Mouse (Mus musculus) liver, embryonic 13.5 days (tissue): ENCODE data around the gene Slc38a6. TPM values are rescaled to one million over a fixed set of nuclear protein-coding genes. Genes with fewer than 3 reads are reported as not detected.

ENCODE experiments used
- ATAC-seq: fragments of 200-750 bp; cut with Nextera tagmentation; 2 replicates; pipeline ENCODE4 v1.8.0; 2017; ENCODE audit warnings: low read depth, mild to moderate bottlenecking, moderate number of reproducible peaks, moderate library complexity
- DNase-seq: peaks from one replicate; pipeline ENCODE4 v3.0.0; 2022
- H3K27ac ChIP-seq: fragments of 300-500 bp; sonication (generic); 2 replicates; pipeline ENCODE4 v1.5.1; 2015; ENCODE audit warnings: moderate library complexity, mild to moderate bottlenecking, inconsistent platforms
- H3K27me3 ChIP-seq: fragments of 300-500 bp; sonication (generic); 2 replicates; pipeline ENCODE4 v1.6.1; 2015; ENCODE audit warnings: mild to moderate bottlenecking, inconsistent platforms
- H3K36me3 ChIP-seq: fragments of 300-500 bp; sonication (generic); 2 replicates; pipeline ENCODE4 v1.6.1; 2015; ENCODE audit warnings: mild to moderate bottlenecking, inconsistent platforms
- H3K4me1 ChIP-seq: fragments of 300-500 bp; sonication (generic); replicated peaks from 2 replicates; pipeline ENCODE4 v1.6.1; 2015; ENCODE audit warnings: inconsistent platforms
- H3K4me2 ChIP-seq: fragments of 300-500 bp; sonication (generic); 2 replicates; pipeline ENCODE4 v1.6.1; 2015; ENCODE audit warnings: inconsistent platforms, mild to moderate bottlenecking, moderate library complexity
- H3K4me3 ChIP-seq: fragments of 300-500 bp; sonication (generic); replicated peaks from 2 replicates; pipeline ENCODE4 v1.5.1; 2015; ENCODE audit warnings: mild to moderate bottlenecking, inconsistent platforms
- H3K9ac ChIP-seq: fragments of 300-500 bp; sonication (generic); 2 replicates; pipeline ENCODE4 v1.6.1; 2015; ENCODE audit warnings: mild to moderate bottlenecking, inconsistent platforms
- H3K9me3 ChIP-seq: fragments of 300-500 bp; sonication (generic); replicated peaks from 2 replicates; pipeline ENCODE4 v1.6.1; 2016; ENCODE audit warnings: inconsistent platforms
- WGBS: fragments of 180-500 bp; shearing (Covaris S2); methylation state at CpG from one replicate; pipeline ENCODE4 v1.1.7; 2015; ENCODE audit not compliant: insufficient replicate concordance; 5-methylcytosine and 5-hydroxymethylcytosine counted together
- polyA plus RNA-seq: library from polyadenylated mRNA; unstranded; fragments of >200 nt; fragmentation: Nextera tagmentation; extraction: Ambion mirVana; gene quantifications from 2 replicates; pipeline ENCODE4 v1.2.1, GENCODE M21; 2015

Slc38a6 gene
- polyA plus RNA-seq, 1 experiment from 2014 or later, result 2.6 TPM

- Histone ChIP-seq H3K9me3 (no peaks in the 10 kb centered on the region), H3K36me3 (peaks cover 40% of the 10 kb centered on the region), H3K27me3 (no peaks in the 10 kb centered on the region), H3K27ac (no peak overlapping the region), H3K4me1 (no peaks in the 10 kb centered on the region), H3K9ac (no peak overlapping the region), H3K4me2 (no peak overlapping the region), H3K4me3 (no peak overlapping the region)
- no peak for DNase-seq
- no peak for ATAC-seq
- WGBS, result 81% methylated on average over 3 of the region's 3 CpGs
These were observed 11.7 kb upstream of the Slc38a6 start for GRCm38 (mm10) chr12:73274921-73275320.

- Histone ChIP-seq H3K4me3 (peak overlapping the region; percentile 82), H3K27ac (no peak overlapping the region)
- 44% methylated on average over 8 of the region's 8 CpGs for WGBS
These were observed 1.0 kb downstream of the Slc38a6 start for GRCm38 (mm10) chr12:73287609-73288008.

GRCm38 (mm10) chr12:73288626-73289025 lies 2.0 kb downstream of the Slc38a6 start:
- peaks cover 8% of the 10 kb centered on the region for H3K36me3 ChIP-seq

More at GRCm38 (mm10) chr12:73287609-73288008, 1.0 kb downstream of the Slc38a6 start:
- Histone ChIP-seq H3K9ac (no peak overlapping the region), H3K4me1 (peaks cover 39% of the 10 kb centered on the region), H3K27me3 (no peaks in the 10 kb centered on the region), H3K36me3 (peaks cover 10% of the 10 kb centered on the region), H3K4me2 (peak overlapping the region; percentile 83), H3K9me3 (no peaks in the 10 kb centered on the region)
- DNase-seq, result no peak
- no peak for ATAC-seq

GRCm38 (mm10) chr12:73294884-73295283 lies 8.3 kb downstream of the Slc38a6 start:
- ATAC-seq, result no peak
- Histone ChIP-seq H3K4me2 (no peak overlapping the region), H3K9ac (no peak overlapping the region), H3K27ac (no peak overlapping the region), H3K4me1 (no peaks in the 10 kb centered on the region; the same call in 1 of the 2 replicates), H3K27me3 (no peaks in the 10 kb centered on the region), H3K36me3 (no peaks in the 10 kb centered on the region), H3K4me3 (no peak overlapping the region), H3K9me3 (no peaks in the 10 kb centered on the region)
- DNase-seq, result no peak

More at GRCm38 (mm10) chr12:73288626-73289025, 2.0 kb downstream of the Slc38a6 start:
- 74% methylated on average over 3 of the region's 3 CpGs for WGBS
- Histone ChIP-seq H3K9ac (no peak overlapping the region), H3K4me3 (no peak overlapping the region), H3K27me3 (no peaks in the 10 kb centered on the region), H3K27ac (no peak overlapping the region), H3K9me3 (no peaks in the 10 kb centered on the region), H3K4me2 (no peak overlapping the region), H3K4me1 (peaks cover 38% of the 10 kb centered on the region)
- ATAC-seq (no peak), DNase-seq (no peak)

- Histone ChIP-seq H3K9ac (no peak overlapping the region), H3K9me3 (no peaks in the 10 kb centered on the region), H3K27me3 (no peaks in the 10 kb centered on the region), H3K4me1 (no peaks in the 10 kb centered on the region; the same call in 1 of the 2 replicates), H3K36me3 (no peaks in the 10 kb centered on the region), H3K4me2 (no peak overlapping the region), H3K27ac (no peak overlapping the region), H3K4me3 (no peak overlapping the region)
- ATAC-seq, result no peak
- WGBS, result 71% methylated on average over 11 of the region's 11 CpGs
- no peak for DNase-seq
These were observed 9.0 kb downstream of the Slc38a6 start for GRCm38 (mm10) chr12:73295505-73296140.

GRCm38 (mm10) chr12:73298621-73299020 lies 12.0 kb downstream of the Slc38a6 start:
- no peaks in the 10 kb centered on the region for H3K36me3 ChIP-seq
- no peaks in the 10 kb centered on the region for H3K9me3 ChIP-seq
- WGBS, result 81% methylated on average over 5 of the region's 5 CpGs
- H3K4me3 ChIP-seq, result no peak overlapping the region
- no peak overlapping the region for H3K27ac ChIP-seq
- H3K4me2 ChIP-seq, result no peak overlapping the region
- DNase-seq (no peak), ATAC-seq (no peak)
- no peaks in the 10 kb centered on the region; the same call in 1 of the 2 replicates for H3K4me1 ChIP-seq
- H3K9ac ChIP-seq, result no peak overlapping the region
- no peaks in the 10 kb centered on the region for H3K27me3 ChIP-seq

- no peak for ATAC-seq
- DNase-seq, result no peak
- H3K9me3 ChIP-seq, result no peaks in the 10 kb centered on the region
- no peak overlapping the region for H3K4me2 ChIP-seq
- H3K4me3 ChIP-seq, result no peak overlapping the region
- H3K27me3 ChIP-seq, result no peaks in the 10 kb centered on the region
- WGBS, result 62% methylated on average over 2 of the region's 2 CpGs
- no peaks in the 10 kb centered on the region for H3K36me3 ChIP-seq
- no peaks in the 10 kb centered on the region for H3K4me1 ChIP-seq
- no peak overlapping the region for H3K27ac ChIP-seq
- no peak overlapping the region for H3K9ac ChIP-seq
These were observed 14.0 kb downstream of the Slc38a6 start for GRCm38 (mm10) chr12:73300531-73300930.

- no peak overlapping the region for H3K4me2 ChIP-seq
- no peak for ATAC-seq
- H3K9me3 ChIP-seq, result no peaks in the 10 kb centered on the region
- no peak overlapping the region for H3K9ac ChIP-seq
- no peak overlapping the region for H3K27ac ChIP-seq
- no peaks in the 10 kb centered on the region for H3K27me3 ChIP-seq
- DNase-seq, result no peak
- WGBS, result 63% methylated on average over 4 of the region's 4 CpGs
- H3K36me3 ChIP-seq, result no peaks in the 10 kb centered on the region
- no peaks in the 10 kb centered on the region for H3K4me1 ChIP-seq
- no peak overlapping the region for H3K4me3 ChIP-seq
These were observed 18.1 kb downstream of the Slc38a6 start for GRCm38 (mm10) chr12:73304636-73305035.

GRCm38 (mm10) chr12:73307750-73308149 lies 21.2 kb downstream of the Slc38a6 start:
- H3K27ac ChIP-seq, result no peak overlapping the region
- DNase-seq, result no peak
- WGBS, result 78% methylated on average over 4 of the region's 4 CpGs

GRCm38 (mm10) chr12:73308711-73309110 lies 22.1 kb downstream of the Slc38a6 start:
- no peaks in the 10 kb centered on the region for H3K36me3 ChIP-seq
- no peaks in the 10 kb centered on the region for H3K9me3 ChIP-seq
- H3K4me1 ChIP-seq, result no peaks in the 10 kb centered on the region
- ATAC-seq (no peak), DNase-seq (no peak)
- no peak overlapping the region for H3K9ac ChIP-seq
- no peak overlapping the region for H3K4me3 ChIP-seq
- no peak overlapping the region for H3K27ac ChIP-seq
- H3K27me3 ChIP-seq, result no peaks in the 10 kb centered on the region
- 74% methylated on average over 2 of the region's 2 CpGs for WGBS
- H3K4me2 ChIP-seq, result no peak overlapping the region

More at GRCm38 (mm10) chr12:73307750-73308149, 21.2 kb downstream of the Slc38a6 start:
- Histone ChIP-seq H3K9me3 (no peaks in the 10 kb centered on the region), H3K4me2 (no peak overlapping the region), H3K4me1 (no peaks in the 10 kb centered on the region), H3K4me3 (no peak overlapping the region), H3K9ac (no peak overlapping the region), H3K27me3 (no peaks in the 10 kb centered on the region), H3K36me3 (no peaks in the 10 kb centered on the region)
- ATAC-seq, result no peak

GRCm38 (mm10) chr12:73317706-73318686 lies 31.4 kb downstream of the Slc38a6 start:
- H3K27me3 ChIP-seq, result no peaks in the 10 kb centered on the region
- no peak for DNase-seq
- H3K9me3 ChIP-seq, result no peaks in the 10 kb centered on the region
- H3K4me1 ChIP-seq, result no peaks in the 10 kb centered on the region
- no peak overlapping the region for H3K9ac ChIP-seq
- 0 out of 2 replicates have a peak, but pooled peaks cover 6% of the 10 kb centered on the region for H3K36me3 ChIP-seq
- WGBS, result 59% methylated on average over 7 of the region's 7 CpGs
- ATAC-seq, result no peak
- no peak overlapping the region for H3K27ac ChIP-seq
- H3K4me3 ChIP-seq, result no peak overlapping the region
- H3K4me2 ChIP-seq, result no peak overlapping the region
